Mouse (Mus musculus) left cerebral cortex, adult 2 months (tissue): Measurements from ENCODE around the gene Olr1. TPM values are rescaled to one million over a fixed set of nuclear protein-coding genes. Genes with fewer than 3 reads are reported as not detected.

Source experiments
- DNase-seq, 2 experiments: peaks; one replicate each; pipeline ENCODE4 v3.0.0; 2021 to 2022; ENCODE audit warnings: low spot score in 2 of 2, mixed read lengths in 1 of 2; ENCODE audit errors: extremely low spot score in 1 of 2
- H3K27ac ChIP-seq: fragments of 200-600 bp; 2 replicates; pipeline ENCODE4 v1.8.1; 2022
- H3K4me3 ChIP-seq: fragments of 200-600 bp; 2 replicates; pipeline ENCODE4 v1.8.1; 2022
- CTCF ChIP-seq: fragments of 200-600 bp; IDR thresholded peaks from 2 replicates; pipeline ENCODE4 v1.8.1; 2022; ENCODE audit warnings: antibody characterized with exemption, mild to moderate bottlenecking, moderate library complexity
- intact Hi-C: fragments of 180-260 bp; cut with DNase I; formaldehyde crosslinking; loops from one replicate; pipeline ENCODE4 v1.15.1; 2025
- total RNA-seq, 2 experiments: library from RNA; stranded (reverse); gene quantifications; 2 replicates each; pipeline ENCODE4 v1.2.3; 2021

Olr1 gene
- total RNA-seq, 2 experiments from 2014 or later = not detected

DNA sequence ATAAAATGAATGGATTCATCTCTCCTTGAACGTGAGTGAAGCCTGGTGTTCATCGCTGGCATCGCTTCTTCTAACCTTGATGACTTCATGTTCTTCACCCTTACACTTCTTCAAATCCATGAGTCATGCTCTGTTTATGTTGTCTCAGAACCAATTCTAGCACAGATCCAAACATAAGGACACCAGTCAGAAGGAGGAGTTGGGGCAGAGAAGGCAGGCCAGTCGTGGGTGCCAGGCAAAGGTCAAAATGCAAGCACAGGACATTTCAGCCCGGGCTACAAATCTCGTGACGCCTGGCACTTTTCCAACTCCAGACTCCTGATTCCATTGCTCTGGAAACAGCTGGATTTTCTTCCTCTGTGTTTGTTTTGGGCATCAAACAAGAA is 25.6 kb upstream of the Olr1 start:
- H3K27ac ChIP-seq = peak overlapping the region; percentile 100
- TF ChIP-seq CTCF = peak; percentile 12; the same call in 1 of the 2 replicates
- intact Hi-C loops = loop anchor here (2.0 to 10.0 kb wide), 3 partner anchors 690 to 1098 kb away; partner anchors contain the start of gene Fkbp4
- peak overlapping the region; percentile 98 for H3K4me3 ChIP-seq
- DNase-seq = peak; percentile 37 to 48

DNA sequence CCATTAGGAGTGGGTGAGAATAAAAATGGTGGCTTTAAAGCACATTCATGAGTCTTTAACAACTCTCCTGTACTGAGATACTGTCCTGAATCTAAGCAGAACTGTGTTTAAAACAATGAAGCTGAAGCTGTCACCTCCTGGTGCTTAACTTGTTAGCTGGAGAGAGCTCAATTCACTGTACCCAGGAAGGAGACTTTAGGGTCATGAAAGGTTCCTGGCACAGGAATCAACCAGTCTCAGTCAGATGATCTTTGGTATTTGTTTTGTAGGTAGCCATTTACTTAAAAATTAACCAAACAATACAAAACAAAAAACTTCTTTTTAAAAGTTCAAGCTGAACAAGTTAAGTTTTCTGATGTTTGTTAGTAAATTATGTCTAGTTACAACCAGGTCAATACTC is 23.3 kb upstream of the Olr1 start:
- no peak overlapping the region for H3K4me3 ChIP-seq
- no peak overlapping the region for H3K27ac ChIP-seq
- no peak for TF ChIP-seq CTCF
- no peak for DNase-seq
- intact Hi-C loops = loop anchor here (5.0 to 10.0 kb wide), 2 partner anchors 768 to 1095 kb away; partner anchors contain the start of gene Fkbp4

DNA sequence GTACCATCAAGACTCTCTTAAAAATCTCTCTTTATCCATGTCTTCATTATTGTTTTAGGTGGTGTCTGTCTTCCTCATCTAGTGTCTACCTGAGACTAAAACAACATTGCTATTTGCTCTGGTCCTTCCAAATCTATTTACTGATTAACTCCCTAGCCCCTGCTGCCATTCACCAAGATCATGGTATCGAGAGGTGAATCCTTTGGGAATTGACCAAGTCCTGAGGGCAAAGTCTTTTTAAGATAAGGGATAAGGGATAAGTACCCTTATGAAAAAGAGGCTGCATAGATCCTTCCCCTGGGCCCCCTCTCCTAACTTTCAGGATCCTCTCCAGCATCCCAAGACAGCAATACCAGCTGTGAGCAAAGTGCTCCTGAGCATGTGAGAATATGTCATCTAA is 22.6 kb upstream of the Olr1 start:
- H3K27ac ChIP-seq = no peak overlapping the region
- no peak overlapping the region for H3K4me3 ChIP-seq
- TF ChIP-seq CTCF = no peak
- intact Hi-C loops = loop anchor here (5.0 to 10.0 kb wide), 2 partner anchors 767 to 1095 kb away; partner anchors contain the start of gene Fkbp4
- no peak for DNase-seq

DNA sequence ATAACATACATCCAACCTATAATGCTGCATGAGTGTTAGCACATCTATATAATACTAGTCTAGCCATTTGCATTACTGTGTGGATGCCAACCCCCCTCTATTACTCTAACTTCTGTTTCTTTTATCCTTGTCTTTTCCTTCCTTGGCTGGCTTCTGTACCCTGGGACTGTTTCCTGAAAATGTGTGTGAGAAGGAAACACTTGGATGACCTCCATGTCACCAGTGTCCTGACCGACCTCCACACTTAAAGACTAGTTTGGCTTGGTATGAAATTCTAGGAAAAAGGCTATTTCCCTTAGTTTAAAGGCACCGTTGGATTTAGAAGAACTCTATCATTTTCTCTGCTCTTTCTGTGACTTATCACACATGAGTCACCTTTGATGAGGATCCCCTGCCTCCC is 20.5 kb upstream of the Olr1 start:
- DNase-seq = no peak
- no peak for TF ChIP-seq CTCF
- intact Hi-C loops = no loop called here
- H3K27ac ChIP-seq = no peak overlapping the region
- no peak overlapping the region for H3K4me3 ChIP-seq

DNA sequence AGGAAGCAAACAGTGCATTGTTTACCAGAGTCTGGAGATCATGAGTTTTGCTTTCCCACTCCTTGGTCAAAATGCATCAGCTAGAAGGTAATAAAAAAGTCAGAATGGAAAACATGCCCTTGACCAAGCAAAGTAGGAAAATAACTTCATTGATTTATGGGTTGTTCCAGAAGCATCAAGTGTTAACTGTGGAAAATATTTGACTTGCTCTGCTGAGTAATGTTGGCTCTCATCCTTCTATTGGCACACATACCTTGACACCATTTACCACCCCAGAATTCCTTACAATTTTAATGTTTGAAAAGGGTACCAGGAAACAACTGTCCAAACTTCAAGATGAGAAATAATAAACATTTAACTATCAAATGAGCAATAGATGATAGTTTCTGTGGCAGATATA is 19.1 kb upstream of the Olr1 start:
- TF ChIP-seq CTCF = no peak
- Histone ChIP-seq H3K4me3 (no peak overlapping the region), H3K27ac (no peak overlapping the region)
- no peak for DNase-seq
- intact Hi-C loops = no loop called here

DNA sequence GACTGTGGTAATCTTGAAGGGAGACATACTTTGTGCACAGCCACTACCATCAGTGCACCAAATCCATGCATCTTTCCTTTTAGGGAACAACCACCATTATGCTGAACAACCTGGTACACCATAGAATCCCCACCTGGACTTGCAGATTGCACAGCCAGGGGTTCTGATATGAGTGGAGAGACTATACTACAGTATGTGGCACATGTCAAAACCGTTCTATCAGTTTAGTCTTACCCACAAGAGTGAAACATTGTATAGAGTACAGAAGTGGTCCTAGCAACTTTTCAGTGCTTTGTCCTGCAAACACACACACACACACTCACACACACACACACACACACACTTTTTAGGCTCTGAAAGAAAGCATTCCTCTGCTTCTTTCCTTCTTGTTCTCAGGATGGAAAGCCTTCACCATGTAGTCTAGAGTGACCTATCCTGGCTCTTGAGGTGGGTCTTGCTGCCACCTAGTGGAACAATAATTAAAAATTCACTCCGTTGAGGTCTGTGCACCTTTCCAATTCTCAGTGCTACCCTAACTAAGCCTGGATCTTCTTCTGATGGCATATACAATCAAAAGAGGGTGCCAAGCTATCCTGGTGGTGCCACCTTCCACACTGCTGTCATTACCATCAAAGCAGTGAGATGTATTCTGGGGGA is 10.9 kb upstream of the Olr1 start:
- no peak overlapping the region for H3K4me3 ChIP-seq
- H3K27ac ChIP-seq = no peak overlapping the region
- DNase-seq = peak; percentile 33 to 34
- intact Hi-C loops = loop anchor here (1.0 to 2.0 kb wide), 2 partner anchors 41 to 125 kb away; no protein-coding TSS in a partner anchor
- peak; percentile 67 for TF ChIP-seq CTCF

DNA sequence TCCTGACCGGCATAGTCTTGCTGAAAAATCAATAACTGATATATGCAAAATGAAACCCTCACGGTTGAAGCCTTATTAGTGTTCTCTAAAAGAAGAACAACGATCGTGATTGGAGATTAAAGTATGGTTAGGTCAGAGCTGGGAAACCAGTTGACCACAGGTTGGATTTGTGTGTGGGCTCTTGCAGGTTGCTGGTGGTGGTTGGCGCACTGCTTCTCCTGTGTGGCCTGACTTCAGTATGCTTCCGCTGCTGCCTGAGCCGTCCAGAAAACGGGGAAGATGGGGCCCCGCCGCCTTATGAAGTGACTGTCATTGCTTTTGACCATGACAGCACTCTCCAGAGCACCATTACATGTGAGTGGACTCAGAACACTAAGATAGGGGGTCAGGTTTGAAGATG is 9.4 kb upstream of the Olr1 start:
- no peak overlapping the region for H3K4me3 ChIP-seq
- H3K27ac ChIP-seq = no peak overlapping the region
- no peak for TF ChIP-seq CTCF
- intact Hi-C loops = no loop called here
- DNase-seq = no peak

DNA sequence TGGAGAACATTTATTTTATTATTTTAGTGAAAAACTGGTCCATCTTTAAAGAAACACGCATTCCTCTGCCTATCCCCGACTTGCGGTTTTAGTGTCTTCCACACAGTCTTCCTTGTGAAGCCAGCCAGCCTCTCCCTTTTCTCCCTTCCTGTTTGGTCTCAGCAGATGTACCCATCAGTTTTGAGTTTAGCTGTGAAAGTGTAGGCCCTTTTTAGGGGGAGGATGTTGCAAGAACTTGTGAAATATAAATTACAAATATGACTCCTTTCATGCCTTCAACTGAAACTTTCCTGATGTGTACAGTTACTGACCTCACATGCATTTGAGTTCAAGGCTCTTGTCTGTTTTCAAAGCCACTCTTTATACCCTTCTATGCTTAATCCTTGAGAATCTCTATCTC is 8.1 kb upstream of the Olr1 start:
- no peak for TF ChIP-seq CTCF
- no peak overlapping the region for H3K4me3 ChIP-seq
- no peak overlapping the region for H3K27ac ChIP-seq
- intact Hi-C loops = no loop called here
- no peak for DNase-seq

DNA sequence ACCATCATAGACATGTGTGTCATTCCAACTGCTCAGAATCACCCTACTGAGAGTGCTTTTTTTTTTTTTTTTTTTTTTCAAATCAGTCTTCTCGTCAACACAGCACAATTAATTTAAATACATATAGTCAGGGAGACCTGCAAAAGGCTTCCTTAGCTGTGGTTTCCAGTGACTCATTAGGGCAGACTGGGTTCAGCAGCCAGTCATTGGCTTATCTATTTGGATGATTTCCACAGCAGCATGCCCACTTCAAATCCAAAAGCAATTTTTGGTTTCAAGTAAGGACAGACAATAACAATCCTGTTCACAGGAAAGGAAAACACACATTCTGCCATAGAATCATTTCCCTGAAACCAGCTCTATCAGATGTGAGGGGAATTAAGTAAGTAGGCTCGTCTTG is 7.4 kb upstream of the Olr1 start:
- Histone ChIP-seq H3K27ac (no peak overlapping the region), H3K4me3 (no peak overlapping the region)
- no peak for TF ChIP-seq CTCF
- no peak for DNase-seq
- intact Hi-C loops = no loop called here

DNA sequence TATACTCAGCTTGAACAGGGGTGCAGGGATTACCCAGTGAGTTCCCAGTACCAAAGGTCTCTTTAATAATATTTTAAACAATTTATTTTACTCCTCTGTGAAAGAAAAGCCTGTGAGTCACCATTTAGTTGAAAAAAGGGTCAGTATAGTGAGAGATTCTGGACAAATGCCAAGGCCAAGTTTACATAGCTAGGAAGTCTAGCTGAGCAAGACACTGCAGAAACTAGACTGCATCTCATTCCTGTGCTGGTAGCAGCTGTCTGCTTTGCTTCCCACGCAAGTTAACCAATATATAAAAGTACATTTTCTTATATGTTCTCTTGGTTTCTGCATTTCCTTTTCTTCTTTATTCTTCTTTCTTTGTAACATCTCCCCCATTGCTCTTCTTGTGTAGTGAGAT is 6.4 kb upstream of the Olr1 start:
- no peak for DNase-seq
- no peak overlapping the region for H3K4me3 ChIP-seq
- intact Hi-C loops = no loop called here
- no peak overlapping the region for H3K27ac ChIP-seq
- no peak for TF ChIP-seq CTCF

DNA sequence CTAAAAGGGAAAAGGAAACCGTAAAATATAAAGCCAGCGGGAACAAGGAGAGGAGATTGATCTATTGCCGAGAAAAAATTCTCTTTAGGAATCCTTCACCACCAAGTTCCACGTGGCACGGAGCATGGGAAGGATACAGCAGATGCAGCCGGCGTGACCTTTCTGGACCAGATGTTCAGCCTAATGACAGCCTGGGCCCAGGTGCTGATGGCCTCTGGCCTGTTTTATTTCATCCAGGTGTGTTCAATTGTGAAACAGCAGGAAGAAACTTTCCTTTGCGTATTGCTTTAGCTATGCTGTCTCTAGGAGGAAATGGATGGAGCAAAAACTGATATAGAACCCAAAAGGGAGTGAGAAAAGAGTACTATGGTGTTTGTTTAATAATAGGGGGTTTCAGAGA is 5.9 kb upstream of the Olr1 start:
- H3K4me3 ChIP-seq = no peak overlapping the region
- H3K27ac ChIP-seq = no peak overlapping the region
- intact Hi-C loops = no loop called here
- no peak for DNase-seq
- TF ChIP-seq CTCF = no peak

DNA sequence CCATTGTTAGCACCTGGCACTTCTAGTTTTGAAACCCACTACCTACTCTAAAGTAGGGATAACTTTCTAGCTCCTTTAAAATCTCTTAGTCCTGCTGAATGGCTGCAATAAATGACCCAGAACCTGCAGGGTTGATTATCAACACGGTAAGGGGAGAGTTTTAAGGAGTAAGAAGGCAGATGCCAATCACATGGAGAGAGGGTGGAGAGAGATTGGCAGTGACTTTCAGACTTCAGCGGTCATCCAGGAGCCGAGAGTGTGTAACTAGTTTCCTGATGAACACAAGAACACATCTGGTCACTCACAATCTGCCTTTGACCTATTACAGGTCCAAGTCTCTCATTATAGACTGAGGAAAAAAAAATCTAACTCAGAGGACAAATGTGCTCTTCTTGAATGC is 5.4 kb upstream of the Olr1 start, which contains the start of gene Tmem52b:
Tmem52b (plus strand) TSS at position 189 of the 400 bp plus-strand sequence.
- Histone ChIP-seq H3K4me3 (no peak within 1 kb of the TSS), H3K27ac (no peak within 1 kb of the TSS)
- no peak for DNase-seq
- intact Hi-C loops = no loop called here
- no peak for TF ChIP-seq CTCF
